Mouse (Mus musculus) embryonic fibroblast, embryonic 13.5 days (primary cell): ENCODE data around the gene Def8.

Experiments used
- CTCF ChIP-seq: IDR thresholded peaks from 2 replicates; pipeline ENCODE4 v1.5.1; 2011; ENCODE audit warnings: mild to moderate bottlenecking, control low read depth, low read length, moderate library complexity, borderline replicate concordance; ENCODE audit not compliant: insufficient read depth
- POLR2A ChIP-seq: IDR thresholded peaks from 2 replicates; pipeline ENCODE4 v1.6.1; 2011; ENCODE audit warnings: low read depth, mild to moderate bottlenecking, control low read depth, low read length, moderate library complexity

GRCm38 (mm10) chr8:123498963-123499362 lies 75.6 kb downstream of the Def8 start:
- TF ChIP-seq POLR2A (no peak), CTCF (no peak)
